8 mouse cellular contexts compared by ENCODE assay signal in the genomic region with DNA sequence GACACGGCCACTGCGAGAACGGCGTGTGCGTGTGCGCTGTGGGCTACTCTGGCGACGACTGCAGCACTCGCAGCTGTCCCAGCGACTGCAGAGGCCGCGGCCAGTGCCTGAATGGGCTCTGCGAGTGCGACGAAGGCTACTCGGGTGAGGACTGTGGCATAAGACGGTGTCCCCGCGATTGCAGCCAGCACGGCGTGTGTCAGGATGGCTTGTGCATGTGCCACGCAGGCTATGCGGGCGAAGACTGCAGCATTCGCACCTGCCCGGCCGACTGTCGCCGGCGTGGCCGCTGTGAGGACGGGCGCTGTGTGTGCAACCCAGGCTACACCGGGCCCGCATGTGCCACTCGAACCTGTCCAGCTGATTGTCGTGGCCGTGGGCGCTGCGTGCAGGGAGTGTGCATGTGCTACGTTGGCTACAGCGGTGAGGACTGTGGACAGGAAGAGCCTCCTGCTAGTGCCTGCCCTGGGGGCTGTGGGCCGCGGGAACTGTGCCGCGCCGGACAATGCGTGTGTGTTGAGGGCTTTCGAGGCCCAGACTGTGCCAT. TPM values are rescaled to one million over a fixed set of nuclear protein-coding genes. Genes with fewer than 3 reads are reported as not detected.
DNase-seq lines count a peak whose midpoint lies in the region; ATAC-seq and TF ChIP-seq lines count a peak whose summit lies in the region.
"Had no signal": no experiment of that assay in that cellular context is flagged by ENCODE, and none has a peak within 500 bp of the region (broad histone marks: within the 10 kb centered on the region; RNA-seq: fewer than 3 reads in every experiment).

No protein-coding gene starts in this region.

- ATAC-seq in lung, postnatal 0 days, result no peak
- no peak for ATAC-seq in forebrain, embryonic 15.5 days (replicated peaks)
- no peak for ATAC-seq in limb, embryonic 11.5 days (ENCODE audit: insufficient number of reproducible peaks, low FRiP score, low TSS enrichment, low read depth)
- ATAC-seq in stomach, embryonic 15.5 days (ENCODE audit: insufficient read depth, low FRiP score, low read depth), result no peak

- no peak for DNase-seq in lung, postnatal 0 days (ENCODE audit: low spot score)
- DNase-seq in lung, postnatal 4 days, result no peak
- no peak for DNase-seq in limb, embryonic 11.5 days (ENCODE audit: low spot score)
- DNase-seq in cerebellum, postnatal 36 days, result no peak
- DNase-seq in thymus, postnatal 36 days, result no peak
- DNase-seq: kidney, postnatal 10 days had no signal

- H3K9ac ChIP-seq in lung, postnatal 0 days (replicated peaks; ENCODE audit: low read depth), result no peak overlapping the region
- H3K9ac ChIP-seq in forebrain, embryonic 15.5 days (replicated peaks), result no peak overlapping the region
- no peak overlapping the region for H3K9ac ChIP-seq in limb, embryonic 11.5 days (ENCODE audit: low read length)
- no peak overlapping the region for H3K9ac ChIP-seq in stomach, embryonic 15.5 days

- H3K27ac ChIP-seq in lung, postnatal 0 days (ENCODE audit: low read length), result no peak overlapping the region
- no peak overlapping the region for H3K27ac ChIP-seq in forebrain, embryonic 15.5 days (replicated peaks)
- H3K27ac ChIP-seq in limb, embryonic 11.5 days (replicated peaks; ENCODE audit: low read depth, low read length), result no peak overlapping the region
- H3K27ac ChIP-seq in stomach, embryonic 15.5 days, result no peak overlapping the region

- TF ChIP-seq CTCF in lung, postnatal 0 days (IDR thresholded peaks at IDR 0.05), result no peak

- peak overlapping the region; percentile 12; the same call in 1 of the 2 replicates for H3K4me3 ChIP-seq in lung, postnatal 0 days (ENCODE audit: low read depth, low read length)
- H3K4me3 ChIP-seq in forebrain, embryonic 15.5 days, result peak overlapping the region; percentile 35
- H3K4me3 ChIP-seq in limb, embryonic 11.5 days (ENCODE audit: low read depth, low read length), result peak overlapping the region; percentile 29; the same call in 1 of the 2 replicates
- peak overlapping the region; percentile 34 for H3K4me3 ChIP-seq in stomach, embryonic 15.5 days (replicated peaks)

- 26% methylated on average over 46 of the region's 49 CpGs for WGBS in lung, postnatal 0 days
- 32% methylated on average over 49 of the region's 49 CpGs for WGBS in forebrain, embryonic 15.5 days
- 26% methylated on average over 48 of the region's 49 CpGs for WGBS in limb, embryonic 11.5 days
- 39% methylated on average over 49 of the region's 49 CpGs for WGBS in stomach, embryonic 15.5 days

- no peak for TF ChIP-seq EP300 in lung, postnatal 0 days (IDR thresholded peaks at IDR 0.05)

- no peak overlapping the region for H3K4me2 ChIP-seq in lung, postnatal 0 days (replicated peaks; ENCODE audit: low read depth, low read length)
- H3K4me2 ChIP-seq in forebrain, embryonic 15.5 days (replicated peaks), result peak overlapping the region; percentile 53
- H3K4me2 ChIP-seq in limb, embryonic 11.5 days (ENCODE audit: low read depth, severe bottlenecking), result peak overlapping the region; percentile 53
- H3K4me2 ChIP-seq in stomach, embryonic 15.5 days, result peak overlapping the region; percentile 65

- no peaks in the 10 kb centered on the region for H3K9me3 ChIP-seq in lung, postnatal 0 days (ENCODE audit: low read length)
- H3K9me3 ChIP-seq in forebrain, embryonic 15.5 days, result no peaks in the 10 kb centered on the region
- no peaks in the 10 kb centered on the region for H3K9me3 ChIP-seq in limb, embryonic 11.5 days (ENCODE audit: control insufficient read depth, low read length)
- no peaks in the 10 kb centered on the region for H3K9me3 ChIP-seq in stomach, embryonic 15.5 days

- no peaks in the 10 kb centered on the region for H3K36me3 ChIP-seq in lung, postnatal 0 days (ENCODE audit: insufficient read depth, low read length)
- H3K36me3 ChIP-seq in forebrain, embryonic 15.5 days, result no peaks in the 10 kb centered on the region
- no peaks in the 10 kb centered on the region for H3K36me3 ChIP-seq in limb, embryonic 11.5 days (ENCODE audit: control insufficient read depth, insufficient read depth, low read length)
- H3K36me3 ChIP-seq in stomach, embryonic 15.5 days, result no peaks in the 10 kb centered on the region

- peaks cover 43% of the 10 kb centered on the region for H3K27me3 ChIP-seq in lung, postnatal 0 days (replicated peaks; ENCODE audit: insufficient read depth, low read length)
- H3K27me3 ChIP-seq in forebrain, embryonic 15.5 days, result peaks cover 43% of the 10 kb centered on the region
- peaks cover 51% of the 10 kb centered on the region for H3K27me3 ChIP-seq in limb, embryonic 11.5 days (ENCODE audit: control insufficient read depth, insufficient read depth, low read length)
- peaks cover 48% of the 10 kb centered on the region for H3K27me3 ChIP-seq in stomach, embryonic 15.5 days (replicated peaks)

- peaks cover 10% of the 10 kb centered on the region; the same call in 1 of the 2 replicates for H3K4me1 ChIP-seq in lung, postnatal 0 days (ENCODE audit: insufficient read depth, low read depth, low read length)
- peaks cover 15% of the 10 kb centered on the region for H3K4me1 ChIP-seq in forebrain, embryonic 15.5 days
- H3K4me1 ChIP-seq in limb, embryonic 11.5 days (ENCODE audit: control insufficient read depth, insufficient read depth, low read length), result peaks cover 11% of the 10 kb centered on the region
- H3K4me1 ChIP-seq in stomach, embryonic 15.5 days, result peaks cover 21% of the 10 kb centered on the region

RNA-seq across cellular contexts. Expression of gene Tnxb, which starts 2.0 kb away (rescaled TPM):
- polyA plus RNA-seq in lung, postnatal 0 days (2015; fragmentation: Nextera tagmentation; extraction: Ambion mirVana), result 0.85 and 0.99 TPM in 2 replicates
- 0.05 and 0.06 TPM in 2 replicates for polyA plus RNA-seq in forebrain, embryonic 15.5 days (2015; fragmentation: Nextera tagmentation; extraction: Ambion mirVana)
- polyA plus RNA-seq in limb, embryonic 11.5 days (2014; fragmentation: Nextera tagmentation; extraction: Ambion mirVana), result not detected in 2 replicates
- polyA plus RNA-seq in stomach, embryonic 15.5 days (2015; fragmentation: Nextera tagmentation; extraction: Ambion mirVana), result 0.97 and 1.4 TPM in 2 replicates

RNA-seq across cellular contexts. Expression of gene Atf6b, which starts 25.4 kb away (rescaled TPM):
- polyA plus RNA-seq in lung, postnatal 0 days (2015; fragmentation: Nextera tagmentation; extraction: Ambion mirVana), result 42.5 and 47.3 TPM in 2 replicates
- polyA plus RNA-seq in forebrain, embryonic 15.5 days (2015; fragmentation: Nextera tagmentation; extraction: Ambion mirVana), result 111 and 112 TPM in 2 replicates
- 63.4 and 71.4 TPM in 2 replicates for polyA plus RNA-seq in limb, embryonic 11.5 days (2014; fragmentation: Nextera tagmentation; extraction: Ambion mirVana)
- 72.0 and 76.7 TPM in 2 replicates for polyA plus RNA-seq in stomach, embryonic 15.5 days (2015; fragmentation: Nextera tagmentation; extraction: Ambion mirVana)

RNA-seq across cellular contexts. Expression of gene Fkbpl, which starts 27.8 kb away (rescaled TPM):
- 12.2 and 14.5 TPM in 2 replicates for polyA plus RNA-seq in lung, postnatal 0 days (2015; fragmentation: Nextera tagmentation; extraction: Ambion mirVana)
- 15.3 and 15.8 TPM in 2 replicates for polyA plus RNA-seq in forebrain, embryonic 15.5 days (2015; fragmentation: Nextera tagmentation; extraction: Ambion mirVana)
- polyA plus RNA-seq in limb, embryonic 11.5 days (2014; fragmentation: Nextera tagmentation; extraction: Ambion mirVana), result 13.1 and 19.3 TPM in 2 replicates
- 14.0 and 14.5 TPM in 2 replicates for polyA plus RNA-seq in stomach, embryonic 15.5 days (2015; fragmentation: Nextera tagmentation; extraction: Ambion mirVana)

RNA-seq across cellular contexts. Expression of gene Prrt1, which starts 43.0 kb away (rescaled TPM):
- polyA plus RNA-seq in lung, postnatal 0 days (2015; fragmentation: Nextera tagmentation; extraction: Ambion mirVana), result 0.27 and 0.29 TPM in 2 replicates
- polyA plus RNA-seq in forebrain, embryonic 15.5 days (2015; fragmentation: Nextera tagmentation; extraction: Ambion mirVana), result 6.8 and 7.4 TPM in 2 replicates
- 0.17 and 0.20 TPM in 2 replicates for polyA plus RNA-seq in limb, embryonic 11.5 days (2014; fragmentation: Nextera tagmentation; extraction: Ambion mirVana)
- polyA plus RNA-seq in stomach, embryonic 15.5 days (2015; fragmentation: Nextera tagmentation; extraction: Ambion mirVana), result 0.35 and 0.63 TPM in 2 replicates

RNA-seq across cellular contexts. Expression of gene Ppt2, which starts 44.0 kb away (rescaled TPM):
- polyA plus RNA-seq in lung, postnatal 0 days (2015; fragmentation: Nextera tagmentation; extraction: Ambion mirVana), result 22.4 and 24.9 TPM in 2 replicates
- 17.2 and 18.2 TPM in 2 replicates for polyA plus RNA-seq in forebrain, embryonic 15.5 days (2015; fragmentation: Nextera tagmentation; extraction: Ambion mirVana)
- polyA plus RNA-seq in limb, embryonic 11.5 days (2014; fragmentation: Nextera tagmentation; extraction: Ambion mirVana), result 24.8 and 26.1 TPM in 2 replicates
- 23.7 and 26.2 TPM in 2 replicates for polyA plus RNA-seq in stomach, embryonic 15.5 days (2015; fragmentation: Nextera tagmentation; extraction: Ambion mirVana)
